Mouse (Mus musculus) C2C12 (cell line): ENCODE data around the gene Mettl11b. TPM values are rescaled to one million over a fixed set of nuclear protein-coding genes. Genes with fewer than 3 reads are reported as not detected.
A peak's percentile ranks its signal among the peaks of the same experiment; 100 is the strongest.

Experiments used
- H3K27me3 ChIP-seq: one replicate; pipeline ENCODE4 v1.6.1; 2011; ENCODE audit not compliant: control insufficient read depth, insufficient read depth, insufficient read length
- H3K36me3 ChIP-seq: one replicate; pipeline ENCODE4 v1.6.1; 2011; ENCODE audit not compliant: control insufficient read depth, insufficient read depth
- H3K4me3 ChIP-seq: one replicate; pipeline ENCODE4 v1.5.1; 2011; ENCODE audit warnings: mild to moderate bottlenecking, control low read depth; ENCODE audit not compliant: poor library complexity, insufficient read depth, severe bottlenecking
- H3K79me2 ChIP-seq: one replicate; pipeline ENCODE4 v1.6.1; 2011; ENCODE audit not compliant: control insufficient read depth, insufficient read depth
- H3K79me3 ChIP-seq: one replicate; pipeline ENCODE4 v1.6.1; 2011; ENCODE audit warnings: low read depth, control low read depth
- H3ac ChIP-seq: one replicate; pipeline ENCODE3; 2011; ENCODE audit warnings: low read depth; ENCODE audit not compliant: control insufficient read depth, insufficient read length
- CEBPB ChIP-seq: IDR thresholded peaks from one replicate; pipeline ENCODE4 v1.6.1; 2011; ENCODE audit warnings: low read depth, mild to moderate bottlenecking, control low read depth, moderate library complexity
- CTCF ChIP-seq: IDR thresholded peaks from one replicate; pipeline ENCODE4 v1.5.1; 2011; ENCODE audit not compliant: control insufficient read depth, insufficient read depth, insufficient read length
- FOSL1 ChIP-seq: IDR thresholded peaks from one replicate; pipeline ENCODE4 v1.8.0; 2011; ENCODE audit warnings: mild to moderate bottlenecking, low read length; ENCODE audit not compliant: poor library complexity, insufficient read depth, severe bottlenecking
- MAX ChIP-seq: IDR thresholded peaks from one replicate; pipeline ENCODE4 v1.6.1; 2011; ENCODE audit warnings: mild to moderate bottlenecking, control low read depth
- MYOD1 ChIP-seq: IDR thresholded peaks from one replicate; pipeline ENCODE4 v1.6.1; 2011; ENCODE audit warnings: low read depth; ENCODE audit not compliant: control insufficient read depth, insufficient read length
- MYOG ChIP-seq: IDR thresholded peaks from one replicate; pipeline ENCODE4 v1.6.1; 2011; ENCODE audit not compliant: control insufficient read depth, insufficient read length; ENCODE audit errors: extremely low read depth
- USF1 ChIP-seq: IDR thresholded peaks from one replicate; pipeline ENCODE4 v1.6.1; 2011; ENCODE audit warnings: low read depth, mild to moderate bottlenecking, control low read depth, moderate library complexity
- polyA plus RNA-seq: library from polyadenylated mRNA; unstranded; fragments of >200 nt; fragmentation: generic; extraction: Trizol; gene quantifications from one replicate; pipeline ENCODE4 v1.2.1, GENCODE M21; 2012; ENCODE audit warnings: missing spikeins

Gene Mettl11b
- polyA plus RNA-seq, 1 experiment: not detected

GRCm38 (mm10) chr1:163657766-163658534, 67.1 kb downstream of the Mettl11b start:
- no peak overlapping the region for H3ac ChIP-seq
- TF ChIP-seq CEBPB (no peak), FOSL1 (no peak), CTCF (no peak), MAX (no peak), MYOD1 (no peak), USF1 (peak; percentile 91)
- H3K36me3 ChIP-seq: no peaks in the 10 kb centered on the region
- no peaks in the 10 kb centered on the region for H3K79me3 ChIP-seq
- H3K27me3 ChIP-seq: no peaks in the 10 kb centered on the region
- H3K4me3 ChIP-seq: no peak overlapping the region
- no peaks in the 10 kb centered on the region for H3K79me2 ChIP-seq

GRCm38 (mm10) chr1:163657056-163657455, 68.0 kb downstream of the Mettl11b start:
- no peak overlapping the region for H3K4me3 ChIP-seq
- H3K79me3 ChIP-seq: no peaks in the 10 kb centered on the region
- no peak overlapping the region for H3ac ChIP-seq
- TF ChIP-seq MYOD1 (no peak), CTCF (no peak), FOSL1 (no peak), MYOG (no peak), MAX (no peak), USF1 (no peak), CEBPB (no peak)
- H3K27me3 ChIP-seq: no peaks in the 10 kb centered on the region
- no peaks in the 10 kb centered on the region for H3K79me2 ChIP-seq
- H3K36me3 ChIP-seq: no peaks in the 10 kb centered on the region

- Histone ChIP-seq H3ac (no peak overlapping the region), H3K79me2 (no peaks in the 10 kb centered on the region), H3K27me3 (no peaks in the 10 kb centered on the region), H3K36me3 (no peaks in the 10 kb centered on the region), H3K79me3 (no peaks in the 10 kb centered on the region), H3K4me3 (no peak overlapping the region)
- TF ChIP-seq CTCF: no peak
- TF ChIP-seq FOSL1: no peak
- TF ChIP-seq MYOG: no peak
- TF ChIP-seq MAX: peak; percentile 73
- TF ChIP-seq MYOD1: peak; percentile 16
- TF ChIP-seq CEBPB: no peak
- peak; percentile 87 for TF ChIP-seq USF1
These were observed 68.6 kb downstream of the Mettl11b start for GRCm38 (mm10) chr1:163656432-163656831.

Other genes starting within 250 kb of the Mettl11b start
- gene Kifap3, start 54.4 kb upstream of the Mettl11b start, polyA plus RNA-seq: 9.5 TPM
- 4.4 TPM for gene Scyl3, start 203.9 kb upstream of the Mettl11b start, polyA plus RNA-seq